Mouse (Mus musculus) intestine, embryonic 14.5 days (tissue): ENCODE data around the gene Itga2. TPM values are rescaled to one million over a fixed set of nuclear protein-coding genes. Genes with fewer than 3 reads are reported as not detected.

ENCODE experiments used
- ATAC-seq: fragments of 200-750 bp; cut with Nextera tagmentation; replicated peaks from 2 replicates; pipeline ENCODE4 v1.8.0; 2017; ENCODE audit warnings: low read depth, moderate number of reproducible peaks, moderate TSS enrichment, moderate library complexity; ENCODE audit not compliant: low FRiP score, low TSS enrichment
- DNase-seq: peaks from one replicate; pipeline ENCODE4 v3.0.0-alpha.2; 2018; ENCODE audit warnings: low spot score
- H3K27ac ChIP-seq: fragments of 300-500 bp; sonication (generic); 2 replicates; pipeline ENCODE4 v1.5.1; 2014; ENCODE audit warnings: low read depth, mild to moderate bottlenecking, control low read depth
- H3K27me3 ChIP-seq: fragments of 300-500 bp; sonication (generic); replicated peaks from 2 replicates; pipeline ENCODE4 v1.6.1; 2014; ENCODE audit warnings: low read length, control low read depth; ENCODE audit not compliant: control insufficient read depth, insufficient read depth
- H3K36me3 ChIP-seq: fragments of 300-500 bp; sonication (generic); 2 replicates; pipeline ENCODE4 v1.6.1; 2014; ENCODE audit warnings: low read length, control low read depth; ENCODE audit not compliant: control insufficient read depth, insufficient read depth
- H3K4me1 ChIP-seq: fragments of 300-500 bp; sonication (generic); replicated peaks from 2 replicates; pipeline ENCODE4 v1.6.1; 2014; ENCODE audit warnings: low read length, control low read depth, mixed read lengths; ENCODE audit not compliant: control insufficient read depth, insufficient read depth
- H3K4me2 ChIP-seq: fragments of 300-500 bp; sonication (generic); 2 replicates; pipeline ENCODE4 v1.6.1; 2014; ENCODE audit warnings: low read length
- H3K4me3 ChIP-seq: fragments of 300-500 bp; sonication (generic); 2 replicates; pipeline ENCODE4 v1.5.1; 2014; ENCODE audit warnings: low read depth, low read length, control low read depth, mixed read lengths
- H3K9ac ChIP-seq: fragments of 300-500 bp; sonication (generic); 2 replicates; pipeline ENCODE4 v1.6.1; 2014; ENCODE audit warnings: mild to moderate bottlenecking, low read length
- H3K9me3 ChIP-seq: fragments of 300-500 bp; sonication (generic); 2 replicates; pipeline ENCODE4 v1.6.1; 2016; ENCODE audit warnings: low read length, control low read depth; ENCODE audit not compliant: control insufficient read depth
- WGBS: fragments of 180-500 bp; shearing (Covaris S2); extraction: QIAGEN DNeasy Blood & Tissue Kit; methylation state at CpG from one replicate; pipeline ENCODE4 v1.1.7; 2014; 5-methylcytosine and 5-hydroxymethylcytosine counted together
- polyA plus RNA-seq: library from polyadenylated mRNA; unstranded; fragments of >200 nt; fragmentation: Nextera tagmentation; extraction: Ambion mirVana; gene quantifications from 2 replicates; pipeline ENCODE4 v1.2.1, GENCODE M21; 2014

The Itga2 gene
- polyA plus RNA-seq, 1 experiment from 2014 or later = 9.0 TPM

DNA sequence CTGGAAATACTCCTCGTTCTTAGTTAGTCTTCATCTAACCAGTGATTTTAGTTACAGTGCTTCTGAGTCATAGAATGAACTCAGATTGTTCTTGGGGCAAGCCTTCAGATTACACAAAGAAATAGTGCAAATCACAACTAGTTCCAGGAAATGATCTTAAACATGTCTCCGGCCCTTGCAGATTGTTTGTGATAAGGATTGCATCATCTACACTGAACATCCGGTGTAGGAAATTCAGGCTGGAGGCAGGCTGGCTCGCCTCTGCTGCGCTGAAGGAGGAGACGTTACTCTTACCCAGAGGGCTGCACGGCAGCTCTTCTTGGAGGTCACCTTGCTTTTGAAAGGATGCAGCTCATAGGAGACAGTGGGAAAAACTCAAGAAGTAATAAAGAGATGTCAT is 36.0 kb downstream of the Itga2 start:
- no peak overlapping the region for H3K4me3 ChIP-seq
- no peak overlapping the region for H3K9ac ChIP-seq
- 29% methylated on average over 7 of the region's 7 CpGs for WGBS
- H3K27ac ChIP-seq = peak overlapping the region; percentile 33; the same call in 1 of the 2 replicates
- no peak overlapping the region for H3K4me2 ChIP-seq
- DNase-seq = no peak
- no peaks in the 10 kb centered on the region for H3K9me3 ChIP-seq
- peaks cover 14% of the 10 kb centered on the region; the same call in 1 of the 2 replicates for H3K4me1 ChIP-seq
- no peaks in the 10 kb centered on the region for H3K27me3 ChIP-seq
- H3K36me3 ChIP-seq = no peaks in the 10 kb centered on the region
- ATAC-seq = no peak

DNA sequence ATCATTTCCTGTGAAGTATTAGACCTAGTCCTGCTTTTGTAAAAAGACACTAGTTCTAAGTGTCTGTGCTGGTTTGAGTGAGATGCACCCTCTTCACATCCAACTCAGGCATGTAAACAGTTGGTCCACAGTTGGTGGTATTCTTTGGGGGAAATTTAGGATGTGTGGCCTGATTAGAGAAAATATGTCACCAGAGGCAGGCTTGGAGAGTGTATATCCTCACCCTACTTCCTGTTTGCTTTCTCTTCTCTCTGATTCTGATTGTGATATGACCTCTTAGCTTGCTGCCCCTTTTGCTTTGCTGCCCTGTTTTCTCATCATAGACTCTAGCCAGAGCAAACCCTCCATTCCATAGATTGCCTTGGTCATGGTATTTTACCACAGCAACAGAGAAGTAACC is 37.2 kb downstream of the Itga2 start:
- Histone ChIP-seq H3K27me3 (no peaks in the 10 kb centered on the region), H3K4me3 (no peak overlapping the region), H3K27ac (no peak overlapping the region), H3K4me2 (no peak overlapping the region), H3K9me3 (no peaks in the 10 kb centered on the region), H3K4me1 (peaks cover 14% of the 10 kb centered on the region; the same call in 1 of the 2 replicates), H3K9ac (no peak overlapping the region), H3K36me3 (no peaks in the 10 kb centered on the region)
- no peak for ATAC-seq
- DNase-seq = no peak

DNA sequence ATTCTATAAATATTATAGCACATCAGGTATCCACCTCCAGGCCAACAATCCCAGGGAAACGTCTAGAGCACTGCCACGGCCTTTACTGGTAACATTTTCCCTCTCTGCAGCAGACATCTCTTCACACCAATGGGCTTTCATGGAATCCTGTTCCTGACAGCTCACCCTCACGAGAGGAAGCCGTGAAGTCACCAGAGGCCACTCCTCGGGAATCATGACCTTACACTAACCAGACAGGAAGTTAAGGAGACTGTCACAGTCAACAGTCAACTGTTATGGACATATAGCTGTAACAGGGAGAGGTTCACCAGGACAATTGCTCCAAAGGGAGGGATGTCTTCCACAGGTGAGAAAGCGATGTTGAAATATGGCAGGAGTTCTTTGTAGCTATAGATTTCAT is 40.2 kb downstream of the Itga2 start:
- no peak overlapping the region for H3K27ac ChIP-seq
- H3K4me2 ChIP-seq = no peak overlapping the region
- H3K36me3 ChIP-seq = no peaks in the 10 kb centered on the region
- H3K9me3 ChIP-seq = no peaks in the 10 kb centered on the region
- no peak overlapping the region for H3K4me3 ChIP-seq
- H3K4me1 ChIP-seq = peaks cover 9% of the 10 kb centered on the region; the same call in 1 of the 2 replicates
- DNase-seq (no peak), ATAC-seq (no peak)
- H3K9ac ChIP-seq = no peak overlapping the region
- whole genome bisulfite sequencing = 62% methylated on average over 6 of the region's 6 CpGs
- no peaks in the 10 kb centered on the region for H3K27me3 ChIP-seq

DNA sequence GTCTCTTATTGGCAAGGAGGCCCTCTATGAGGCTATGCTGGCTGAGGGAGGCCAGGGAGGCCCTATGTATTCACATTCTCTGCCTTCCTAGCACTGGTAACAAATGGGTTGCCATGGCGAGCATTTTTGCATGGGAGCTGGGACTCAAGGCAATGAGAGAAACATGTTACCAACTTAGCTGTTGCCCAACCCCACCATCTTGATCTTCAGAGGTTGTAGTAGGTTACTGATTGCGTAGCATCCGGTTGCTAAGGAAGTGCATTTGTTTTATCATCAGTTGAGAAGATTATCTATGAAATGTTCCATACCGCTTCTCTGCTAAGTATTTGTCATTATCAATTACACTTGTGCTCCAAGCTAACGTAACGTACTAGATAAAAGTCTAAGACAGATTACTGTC is 44.2 kb downstream of the Itga2 start:
- Histone ChIP-seq H3K36me3 (no peaks in the 10 kb centered on the region), H3K9ac (no peak overlapping the region), H3K4me1 (peaks cover 2% of the 10 kb centered on the region; the same call in 1 of the 2 replicates), H3K4me2 (no peak overlapping the region), H3K27ac (no peak overlapping the region), H3K9me3 (no peaks in the 10 kb centered on the region), H3K4me3 (no peak overlapping the region), H3K27me3 (no peaks in the 10 kb centered on the region)
- ATAC-seq (no peak), DNase-seq (no peak)
- 85% methylated on average over 6 of the region's 6 CpGs for WGBS

DNA sequence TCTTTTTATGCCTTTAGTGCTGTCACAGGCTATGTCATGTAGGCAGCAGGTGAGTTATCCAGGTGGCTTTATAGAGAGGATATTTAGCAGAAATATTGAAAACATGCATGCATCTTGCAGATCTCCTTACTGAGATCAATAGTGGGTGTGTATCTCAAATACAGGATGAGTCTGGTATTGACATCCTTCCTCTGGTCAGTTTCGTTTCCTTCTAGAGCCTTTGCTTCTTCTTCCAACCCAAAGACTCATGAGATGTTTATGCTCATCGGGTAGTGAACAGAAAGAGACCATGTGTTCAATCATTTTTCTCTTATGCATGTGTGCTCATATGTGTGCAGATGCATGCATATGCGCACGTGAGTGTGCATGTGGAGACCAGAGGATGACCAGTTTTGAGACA is 44.6 kb downstream of the Itga2 start:
- Histone ChIP-seq H3K27ac (no peak overlapping the region), H3K36me3 (no peaks in the 10 kb centered on the region), H3K4me3 (no peak overlapping the region), H3K4me1 (peaks cover 2% of the 10 kb centered on the region; the same call in 1 of the 2 replicates), H3K9ac (no peak overlapping the region), H3K27me3 (no peaks in the 10 kb centered on the region), H3K9me3 (no peaks in the 10 kb centered on the region), H3K4me2 (no peak overlapping the region)
- WGBS = 90% methylated on average over 4 of the region's 4 CpGs
- ATAC-seq = no peak
- no peak for DNase-seq

DNA sequence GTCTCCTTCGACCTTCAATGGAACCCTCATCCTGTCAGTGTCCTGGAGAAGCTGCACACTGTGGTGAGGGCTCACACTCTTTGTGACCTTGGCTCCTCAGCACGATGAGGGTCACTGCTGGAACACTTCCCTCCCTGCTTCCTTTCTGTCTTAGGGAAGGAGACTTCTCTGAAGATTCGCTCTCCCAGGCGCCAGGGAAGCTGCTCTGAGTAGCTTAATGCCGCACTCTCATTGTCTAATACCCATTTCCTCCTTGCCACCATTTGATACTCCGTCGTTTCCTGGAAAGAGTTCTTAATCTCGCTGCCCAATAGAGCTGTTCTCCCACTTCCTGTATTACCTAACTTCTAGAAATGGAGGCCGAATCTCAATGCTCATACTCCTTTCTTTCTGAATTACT is 46.7 kb downstream of the Itga2 start:
- Histone ChIP-seq H3K27ac (no peak overlapping the region), H3K36me3 (no peaks in the 10 kb centered on the region), H3K4me2 (no peak overlapping the region), H3K9me3 (no peaks in the 10 kb centered on the region), H3K27me3 (no peaks in the 10 kb centered on the region), H3K4me1 (no peaks in the 10 kb centered on the region), H3K9ac (no peak overlapping the region), H3K4me3 (no peak overlapping the region)
- DNase-seq (no peak), ATAC-seq (no peak)
- 72% methylated on average over 9 of the region's 9 CpGs for WGBS

DNA sequence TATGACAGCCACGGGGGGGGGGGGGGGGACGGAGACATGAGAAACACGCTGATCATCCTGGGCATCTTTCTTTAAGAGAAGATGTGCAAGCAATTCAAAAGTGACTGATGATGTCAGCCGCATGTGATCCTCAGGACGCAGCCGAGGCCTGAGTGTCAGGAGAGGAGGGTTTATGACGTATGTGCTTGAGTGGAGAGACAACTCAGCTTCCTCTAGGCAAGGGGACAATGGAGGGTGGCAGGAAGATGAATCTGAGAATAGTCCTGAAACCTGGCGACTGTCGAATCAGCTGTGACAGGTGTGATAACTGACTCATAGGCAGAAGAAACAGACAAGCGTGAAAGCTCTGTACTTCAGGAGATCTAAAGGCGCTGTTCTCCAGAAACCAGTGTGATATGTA is 53.2 kb downstream of the Itga2 start:
- Histone ChIP-seq H3K4me3 (no peak overlapping the region), H3K4me2 (no peak overlapping the region), H3K4me1 (peaks cover 12% of the 10 kb centered on the region; the same call in 1 of the 2 replicates), H3K9ac (no peak overlapping the region), H3K27me3 (no peaks in the 10 kb centered on the region), H3K9me3 (no peaks in the 10 kb centered on the region), H3K36me3 (no peaks in the 10 kb centered on the region), H3K27ac (no peak overlapping the region)
- no peak for ATAC-seq
- 71% methylated on average over 11 of the region's 11 CpGs for WGBS
- DNase-seq = no peak

DNA sequence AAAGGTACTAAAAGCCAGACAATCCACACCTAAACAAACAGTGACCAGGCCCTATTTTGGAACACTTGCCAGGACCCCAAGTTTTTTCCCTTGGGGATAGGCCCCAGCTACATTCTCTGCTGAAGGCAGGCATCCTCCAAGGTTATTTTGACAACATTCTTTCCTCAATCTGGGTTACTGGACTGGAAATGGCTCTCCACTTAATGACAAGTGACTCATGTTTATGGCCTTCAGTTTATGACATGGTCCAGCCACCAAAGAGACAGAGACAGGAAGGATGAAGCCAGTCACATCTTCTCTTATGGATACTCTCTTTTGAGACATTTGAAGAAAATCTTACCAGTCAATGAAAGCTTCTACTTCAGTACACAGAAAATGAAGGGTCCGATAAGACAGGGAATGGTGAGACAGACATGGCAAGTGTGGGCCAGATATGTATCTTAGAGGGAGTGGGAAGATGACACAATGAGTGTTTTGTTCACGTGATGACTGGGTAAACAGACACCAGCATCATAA is 55.8 kb downstream of the Itga2 start:
- Histone ChIP-seq H3K27ac (no peak overlapping the region), H3K9ac (no peak overlapping the region), H3K4me2 (no peak overlapping the region), H3K4me1 (peaks cover 12% of the 10 kb centered on the region; the same call in 1 of the 2 replicates), H3K27me3 (no peaks in the 10 kb centered on the region), H3K4me3 (no peak overlapping the region), H3K9me3 (no peaks in the 10 kb centered on the region), H3K36me3 (no peaks in the 10 kb centered on the region)
- ATAC-seq (no peak), DNase-seq (no peak)
- 70% methylated on average over 2 of the region's 2 CpGs for WGBS

DNA sequence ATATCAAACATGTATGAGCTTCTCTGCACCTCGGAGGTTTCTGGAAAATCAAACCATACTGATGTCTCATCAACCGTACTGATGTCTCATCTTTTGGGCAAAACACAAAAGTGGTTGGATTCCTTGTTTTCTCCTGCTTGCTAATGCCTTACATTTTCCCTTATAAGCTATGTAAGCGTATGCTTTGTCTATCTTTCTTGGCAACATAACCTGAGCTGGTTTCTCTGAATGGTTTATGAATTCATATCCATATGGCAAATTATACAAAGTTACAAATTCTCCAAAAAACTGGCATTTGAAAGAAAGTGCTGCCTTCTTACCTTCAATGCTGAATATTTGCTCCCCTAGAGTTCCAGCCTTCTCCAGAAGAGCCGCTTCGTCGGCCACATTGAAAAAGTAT is 57.2 kb downstream of the Itga2 start:
- no peak for ATAC-seq
- peaks cover 12% of the 10 kb centered on the region; the same call in 1 of the 2 replicates for H3K4me1 ChIP-seq
- 66% methylated on average over 6 of the region's 6 CpGs for whole genome bisulfite sequencing
- H3K9me3 ChIP-seq = no peaks in the 10 kb centered on the region
- H3K4me2 ChIP-seq = no peak overlapping the region
- no peak overlapping the region for H3K9ac ChIP-seq
- no peak for DNase-seq
- no peak overlapping the region for H3K27ac ChIP-seq
- no peaks in the 10 kb centered on the region for H3K27me3 ChIP-seq
- H3K4me3 ChIP-seq = no peak overlapping the region
- peaks cover 1% of the 10 kb centered on the region; the same call in 1 of the 2 replicates for H3K36me3 ChIP-seq
